Mouse (Mus musculus) brain, adult 10 weeks (tissue): ENCODE data around the gene Klhl33. TPM values are rescaled to one million over a fixed set of nuclear protein-coding genes. Genes with fewer than 3 reads are reported as not detected.

Source experiments
- polyA plus RNA-seq: library from polyadenylated mRNA; stranded (reverse); fragments of 350-450 nt; fragmentation: Illumina TruSeq; extraction: RNeasy Lipid Tissue Mini Kit (QIAGEN cat#74804); gene quantifications from one replicate; pipeline ENCODE4 v1.2.3, GENCODE M21; 2015; ENCODE audit warnings: low read depth, low replicate concordance

Klhl33 gene
- polyA plus RNA-seq: 4.0 TPM

DNA sequence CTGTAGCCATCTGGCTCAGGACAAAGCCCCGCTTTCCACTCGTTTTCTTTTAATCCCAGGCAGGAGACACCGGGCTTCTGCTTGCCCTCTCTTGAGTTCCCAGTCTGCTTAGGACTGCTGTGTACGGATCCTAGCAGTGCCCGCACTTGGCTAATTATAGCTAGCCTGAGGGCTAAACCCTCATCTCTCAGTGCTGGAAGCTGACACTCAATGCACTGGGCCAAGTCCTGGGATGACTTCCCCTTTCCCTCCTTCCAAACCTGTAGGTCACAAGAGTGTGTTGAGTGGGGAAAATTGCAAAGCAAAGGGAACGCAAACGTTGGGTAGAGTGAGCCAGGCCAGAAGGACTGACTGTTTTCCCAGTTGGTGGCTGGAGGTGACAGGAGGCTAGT lies at the start of gene Klhl33:
TSS of gene Klhl33 (minus strand) at position 134 of the 392 bp plus-strand sequence.

DNA sequence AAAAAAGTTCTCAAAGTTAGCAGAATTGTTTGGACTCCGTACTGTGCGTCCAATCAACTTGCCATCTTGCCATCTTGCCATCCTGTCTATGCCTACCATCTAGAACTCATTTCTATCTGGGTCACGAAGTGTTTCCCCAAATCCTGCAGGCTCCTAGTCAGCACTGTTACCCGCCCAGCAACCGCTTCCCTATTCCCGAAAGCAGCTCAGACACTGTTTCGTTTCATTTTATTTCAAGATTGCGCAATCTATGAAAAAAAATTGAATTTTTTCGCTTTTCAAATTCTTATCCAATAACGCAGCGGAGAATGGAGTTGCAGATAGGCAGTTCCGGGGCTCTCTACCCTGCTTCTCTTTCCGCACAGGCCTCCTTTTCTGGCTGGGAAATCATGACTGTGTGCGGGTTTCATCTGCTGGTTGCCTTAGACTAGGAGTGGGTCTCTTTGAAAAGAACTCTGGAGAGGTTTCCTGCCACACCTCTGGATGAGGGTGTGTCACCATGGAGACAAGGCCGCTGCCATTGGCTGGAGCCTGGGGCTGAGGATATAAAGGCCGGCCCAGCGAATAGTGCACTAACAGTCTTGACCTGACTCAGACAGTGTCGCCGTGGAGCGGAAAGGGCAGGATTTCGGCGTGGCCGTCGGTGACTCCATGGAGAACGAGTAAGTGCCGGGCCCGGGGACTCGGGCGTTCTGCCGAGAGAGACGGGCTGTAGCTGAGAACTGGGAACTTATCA lies 46.8 kb upstream of the Klhl33 start, which contains the start of gene Gm49342:
TSS of gene Gm49342 (plus strand) at position 586 of the 736 bp plus-strand sequence.

DNA sequence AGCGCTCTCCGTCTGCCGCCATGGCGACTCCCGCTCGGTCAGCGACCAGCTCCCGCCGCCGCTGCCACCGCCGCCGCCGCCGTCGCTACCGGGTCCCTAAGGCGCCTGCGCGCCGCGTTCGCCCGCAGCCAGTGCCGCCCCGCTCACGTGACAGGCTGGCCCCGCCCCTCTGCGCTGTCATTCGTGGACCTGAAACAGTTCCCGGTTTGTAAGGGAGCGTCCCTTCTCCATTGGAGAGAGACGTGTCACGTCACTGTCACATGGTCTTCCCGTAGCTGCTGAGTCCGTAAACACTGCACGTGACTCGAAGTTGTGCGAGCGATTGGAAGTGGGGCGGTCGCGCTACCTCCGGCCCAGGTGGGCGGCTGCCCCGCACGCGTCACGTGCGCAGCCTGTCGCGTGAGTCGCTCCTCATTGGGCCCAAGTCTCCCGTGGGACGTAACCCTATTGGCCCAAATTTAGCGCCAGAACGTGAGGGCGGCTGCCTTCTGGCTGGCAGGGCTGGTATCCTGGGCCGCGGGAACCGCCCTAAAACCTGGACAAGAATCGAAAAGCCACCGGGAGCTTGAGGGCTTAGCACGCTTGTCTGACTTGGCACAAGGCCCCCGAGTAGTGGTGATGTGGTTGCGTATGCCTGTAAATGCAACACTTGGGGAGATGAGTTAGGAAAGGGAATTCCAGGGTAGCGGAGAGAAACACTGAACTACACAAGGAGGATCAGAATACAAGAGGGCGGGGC lies 33.6 kb upstream of the Klhl33 start, which contains the start of the genes Pip4p1 and Pnp:
TSS of gene Pip4p1 (minus strand) at position 103 of the 739 bp plus-strand sequence.
TSS of gene Pnp (plus strand) at position 329 of the 739 bp plus-strand sequence.

DNA sequence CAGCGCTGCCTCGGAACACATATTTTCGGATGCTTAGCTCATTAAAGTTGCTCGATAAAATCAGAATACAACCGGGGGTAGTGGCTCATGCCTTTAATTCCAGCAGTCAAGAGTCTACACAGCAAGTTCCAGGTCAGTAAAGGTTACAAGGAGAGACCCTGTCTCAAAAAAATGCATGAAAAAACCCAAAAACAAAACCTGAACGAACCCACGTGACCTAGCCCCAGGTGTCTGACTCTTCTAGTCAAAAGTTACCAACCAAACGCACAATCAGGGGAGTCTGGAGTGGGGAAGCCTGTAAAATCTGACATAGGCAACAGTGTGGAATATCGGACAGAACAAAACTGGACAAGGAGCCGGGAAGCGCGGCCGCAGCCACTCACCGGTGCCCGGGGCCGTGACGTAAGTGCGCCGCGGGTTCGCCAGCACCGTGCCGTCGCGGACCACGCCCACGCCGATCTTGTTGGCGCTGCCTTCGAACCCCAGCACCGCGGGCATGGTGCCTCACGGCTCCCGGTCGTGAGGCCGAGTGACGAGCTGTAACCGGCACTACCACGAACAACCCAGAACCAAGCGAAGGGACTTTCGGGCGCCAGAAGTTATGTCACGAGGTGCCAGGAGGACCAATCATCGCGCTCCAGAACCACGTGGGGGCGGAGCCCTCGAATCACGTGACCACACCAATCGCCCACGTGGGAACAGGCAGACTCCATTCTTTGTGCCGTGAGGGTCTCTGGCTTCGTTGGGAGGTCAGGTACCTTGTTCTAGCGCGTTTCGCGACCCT lies 27.2 kb upstream of the Klhl33 start, which contains the start of the genes Osgep and Apex1:
TSS of gene Osgep (minus strand) at position 613 of the 784 bp plus-strand sequence.
TSS of gene Apex1 (plus strand) at position 688 of the 784 bp plus-strand sequence.

DNA sequence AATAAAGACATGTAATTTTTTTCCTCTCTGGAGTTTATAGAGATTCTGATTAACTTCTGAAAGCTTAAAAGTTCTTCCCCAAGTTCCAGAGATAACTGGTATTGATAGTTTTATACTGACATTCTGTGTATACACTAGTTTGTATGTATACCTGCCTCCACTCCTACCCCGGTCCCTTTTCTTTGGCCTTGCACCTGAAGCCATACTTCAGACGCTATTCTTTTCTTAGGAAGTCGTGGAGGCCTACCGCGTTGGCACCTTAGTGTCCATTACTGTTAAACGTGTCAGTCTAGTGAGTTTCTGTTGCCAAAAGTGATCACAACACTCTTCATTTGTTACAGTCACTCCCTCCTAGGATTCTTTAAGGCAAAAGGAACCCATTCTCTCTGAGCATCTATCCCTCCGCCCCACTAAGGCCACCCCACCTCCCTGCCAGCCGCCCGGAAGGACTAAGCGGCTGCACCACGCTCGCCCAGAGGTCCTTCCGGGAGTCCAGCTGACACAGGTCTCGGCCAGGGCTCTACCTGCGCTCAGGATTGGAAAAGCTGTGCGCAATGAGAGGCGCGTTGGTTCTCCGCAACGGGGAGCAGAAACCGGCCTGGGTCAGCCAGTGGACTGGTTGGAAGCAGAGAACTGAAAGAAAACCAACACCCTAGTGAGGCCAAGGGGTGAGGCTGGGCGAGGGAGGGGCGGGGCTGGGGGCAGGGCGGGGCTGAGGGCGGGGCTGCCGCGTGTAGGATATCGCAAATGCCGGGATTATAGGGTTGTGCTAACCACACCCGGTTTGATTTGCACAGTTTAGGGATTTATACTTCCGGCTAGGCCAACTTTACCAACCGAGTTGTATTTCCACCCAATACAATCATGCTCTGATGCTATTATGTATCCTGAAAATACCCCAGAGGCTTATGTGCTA lies 27.2 kb downstream of the Klhl33 start, which contains the start of gene Tep1:
TSS of gene Tep1 (minus strand) at position 672 of the 916 bp plus-strand sequence.

Other genes starting within 250 kb of the Klhl33 start
- not detected for gene Olfr747, start 204.3 kb downstream of the Klhl33 start, polyA plus RNA-seq
- gene Olfr748, start 190.1 kb downstream of the Klhl33 start, polyA plus RNA-seq: not detected
- not detected for gene Olfr749, start 152.4 kb downstream of the Klhl33 start, polyA plus RNA-seq
- gene Ttc5, start 112.0 kb downstream of the Klhl33 start, polyA plus RNA-seq: 57.8 TPM
- gene Ccnb1ip1, start 89.8 kb downstream of the Klhl33 start, polyA plus RNA-seq: not detected
- 26.5 TPM for gene Parp2, start 89.7 kb downstream of the Klhl33 start, polyA plus RNA-seq
- 7.2 TPM for gene Tep1, start 26.9 kb downstream of the Klhl33 start, polyA plus RNA-seq
- 56.7 TPM for gene Osgep, start 27.4 kb upstream of the Klhl33 start, polyA plus RNA-seq
- gene Apex1, start 27.5 kb upstream of the Klhl33 start, polyA plus RNA-seq: 67.7 TPM
- gene Pip4p1, start 33.3 kb upstream of the Klhl33 start, polyA plus RNA-seq: 131 TPM
- gene Pnp, start 33.6 kb upstream of the Klhl33 start, polyA plus RNA-seq: 18.9 TPM
- 29.9 TPM for gene Gm49342, start 47.0 kb upstream of the Klhl33 start, polyA plus RNA-seq
- gene Pnp2, start 58.5 kb upstream of the Klhl33 start, polyA plus RNA-seq: 1.4 TPM
- not detected for gene Rnase10, start 110.2 kb upstream of the Klhl33 start, polyA plus RNA-seq
- gene Rnase9, start 144.4 kb upstream of the Klhl33 start, polyA plus RNA-seq: not detected
- not detected for gene Rnase11, start 152.7 kb upstream of the Klhl33 start, polyA plus RNA-seq
- not detected for gene Rnase12, start 160.2 kb upstream of the Klhl33 start, polyA plus RNA-seq
- gene Olfr750, start 176.9 kb upstream of the Klhl33 start, polyA plus RNA-seq: not detected
- 36.0 TPM for gene Rnase4, start 193.6 kb upstream of the Klhl33 start, polyA plus RNA-seq
- 4.3 TPM for gene Ang, start 193.6 kb upstream of the Klhl33 start, polyA plus RNA-seq
- not detected for gene Eddm3b, start 216.9 kb upstream of the Klhl33 start, polyA plus RNA-seq
- gene Rnase6, start 226.4 kb upstream of the Klhl33 start, polyA plus RNA-seq: 1.1 TPM
- not detected for gene Rnase1, start 249.3 kb upstream of the Klhl33 start, polyA plus RNA-seq